Mouse (Mus musculus): ENCODE measurements around the gene Pcbp3. TPM values are rescaled to one million over a fixed set of nuclear protein-coding genes. Genes with fewer than 3 reads are reported as not detected.

The Pcbp3 gene
- polyA plus RNA-seq, 1 experiment from 2014 or later: 19.7 TPM

GRCm38 (mm10) chr10:76846480-76846879 lies 115.2 kb downstream of the Pcbp3 start:
- Histone ChIP-seq H3K9me3 (ENCODE audit: control insufficient read depth, low read length) (no peaks in the 10 kb centered on the region), H3K9ac (ENCODE audit: low read depth, low read length) (no peak overlapping the region), H3K27me3 (ENCODE audit: control insufficient read depth, insufficient read depth, low read length) (no peaks in the 10 kb centered on the region), H3K4me1 (ENCODE audit: control insufficient read depth, insufficient read depth, low read length) (no peaks in the 10 kb centered on the region), H3K27ac (ENCODE audit: low read depth, low read length) (no peak overlapping the region), H3K36me3 (ENCODE audit: control insufficient read depth, insufficient read depth, low read length) (no peaks in the 10 kb centered on the region), H3K4me2 (replicated peaks; ENCODE audit: low read depth, low read length) (no peak overlapping the region), H3K4me3 (ENCODE audit: low read length) (no peak overlapping the region)
- no peak for ATAC-seq (ENCODE audit: low FRiP score, low TSS enrichment)
- WGBS: 84% methylated on average over 5 of the region's 5 CpGs

- no peak overlapping the region for H3K4me3 ChIP-seq (ENCODE audit: low read length)
- H3K4me1 ChIP-seq (ENCODE audit: control insufficient read depth, insufficient read depth, low read length): no peaks in the 10 kb centered on the region
- 80% methylated on average over 4 of the region's 4 CpGs for WGBS
- H3K9ac ChIP-seq (ENCODE audit: low read depth, low read length): no peak overlapping the region
- no peak for ATAC-seq (ENCODE audit: low FRiP score, low TSS enrichment)
- no peaks in the 10 kb centered on the region for H3K36me3 ChIP-seq (ENCODE audit: control insufficient read depth, insufficient read depth, low read length)
- no peak overlapping the region for H3K4me2 ChIP-seq (replicated peaks; ENCODE audit: low read depth, low read length)
- no peaks in the 10 kb centered on the region for H3K27me3 ChIP-seq (ENCODE audit: control insufficient read depth, insufficient read depth, low read length)
- H3K9me3 ChIP-seq (ENCODE audit: control insufficient read depth, low read length): no peaks in the 10 kb centered on the region
- no peak overlapping the region for H3K27ac ChIP-seq (ENCODE audit: low read depth, low read length)
These were observed 116.8 kb downstream of the Pcbp3 start for GRCm38 (mm10) chr10:76844901-76845300.

GRCm38 (mm10) chr10:76844365-76844764 lies 117.3 kb downstream of the Pcbp3 start:
- Histone ChIP-seq H3K4me2 (replicated peaks; ENCODE audit: low read depth, low read length) (no peak overlapping the region), H3K4me3 (ENCODE audit: low read length) (no peak overlapping the region), H3K27ac (ENCODE audit: low read depth, low read length) (no peak overlapping the region), H3K9me3 (ENCODE audit: control insufficient read depth, low read length) (no peaks in the 10 kb centered on the region), H3K9ac (ENCODE audit: low read depth, low read length) (no peak overlapping the region), H3K36me3 (ENCODE audit: control insufficient read depth, insufficient read depth, low read length) (no peaks in the 10 kb centered on the region), H3K4me1 (ENCODE audit: control insufficient read depth, insufficient read depth, low read length) (no peaks in the 10 kb centered on the region), H3K27me3 (ENCODE audit: control insufficient read depth, insufficient read depth, low read length) (no peaks in the 10 kb centered on the region)
- no peak for ATAC-seq (ENCODE audit: low FRiP score, low TSS enrichment)
- 85% methylated on average over 3 of the region's 3 CpGs for WGBS

GRCm38 (mm10) chr10:76842087-76842486 lies 119.6 kb downstream of the Pcbp3 start:
- no peak for ATAC-seq (ENCODE audit: low FRiP score, low TSS enrichment)
- no peaks in the 10 kb centered on the region for H3K36me3 ChIP-seq (ENCODE audit: control insufficient read depth, insufficient read depth, low read length)
- no peak overlapping the region for H3K4me3 ChIP-seq (ENCODE audit: low read length)
- no peaks in the 10 kb centered on the region for H3K27me3 ChIP-seq (ENCODE audit: control insufficient read depth, insufficient read depth, low read length)
- H3K4me1 ChIP-seq (ENCODE audit: control insufficient read depth, insufficient read depth, low read length): no peaks in the 10 kb centered on the region
- H3K27ac ChIP-seq (ENCODE audit: low read depth, low read length): no peak overlapping the region
- 96% methylated on average over 3 of the region's 3 CpGs for WGBS
- H3K9me3 ChIP-seq (ENCODE audit: control insufficient read depth, low read length): no peaks in the 10 kb centered on the region
- no peak overlapping the region for H3K9ac ChIP-seq (ENCODE audit: low read depth, low read length)
- no peak overlapping the region for H3K4me2 ChIP-seq (replicated peaks; ENCODE audit: low read depth, low read length)

GRCm38 (mm10) chr10:76841220-76841619 lies 120.5 kb downstream of the Pcbp3 start:
- ATAC-seq (ENCODE audit: low FRiP score, low TSS enrichment): no peak
- H3K4me1 ChIP-seq (ENCODE audit: control insufficient read depth, insufficient read depth, low read length): no peaks in the 10 kb centered on the region
- no peak overlapping the region for H3K4me3 ChIP-seq (ENCODE audit: low read length)
- no peaks in the 10 kb centered on the region for H3K9me3 ChIP-seq (ENCODE audit: control insufficient read depth, low read length)
- H3K36me3 ChIP-seq (ENCODE audit: control insufficient read depth, insufficient read depth, low read length): no peaks in the 10 kb centered on the region
- no peak overlapping the region for H3K4me2 ChIP-seq (replicated peaks; ENCODE audit: low read depth, low read length)
- 78% methylated on average over 1 of the region's 1 CpGs for WGBS
- H3K9ac ChIP-seq (ENCODE audit: low read depth, low read length): no peak overlapping the region
- H3K27me3 ChIP-seq (ENCODE audit: control insufficient read depth, insufficient read depth, low read length): no peaks in the 10 kb centered on the region
- no peak overlapping the region for H3K27ac ChIP-seq (ENCODE audit: low read depth, low read length)

- Histone ChIP-seq H3K27me3 (ENCODE audit: control insufficient read depth, insufficient read depth, low read length) (no peaks in the 10 kb centered on the region), H3K27ac (ENCODE audit: low read depth, low read length) (0 out of 2 replicates have a peak overlapping the region, but pooled peaks have one; percentile 37), H3K4me3 (ENCODE audit: low read length) (no peak overlapping the region), H3K9me3 (ENCODE audit: control insufficient read depth, low read length) (no peaks in the 10 kb centered on the region), H3K4me1 (ENCODE audit: control insufficient read depth, insufficient read depth, low read length) (no peaks in the 10 kb centered on the region), H3K4me2 (replicated peaks; ENCODE audit: low read depth, low read length) (no peak overlapping the region), H3K36me3 (ENCODE audit: control insufficient read depth, insufficient read depth, low read length) (no peaks in the 10 kb centered on the region), H3K9ac (ENCODE audit: low read depth, low read length) (no peak overlapping the region)
- 62% methylated on average over 5 of the region's 5 CpGs for WGBS
- ATAC-seq (ENCODE audit: low FRiP score, low TSS enrichment): no peak
These were observed 121.1 kb downstream of the Pcbp3 start for GRCm38 (mm10) chr10:76840566-76840965.

- H3K9me3 ChIP-seq (ENCODE audit: control insufficient read depth, low read length): no peaks in the 10 kb centered on the region
- no peak overlapping the region for H3K9ac ChIP-seq (ENCODE audit: low read depth, low read length)
- peak; percentile 73; the same call in 1 of the 2 replicates for ATAC-seq (ENCODE audit: low FRiP score, low TSS enrichment)
- H3K36me3 ChIP-seq (ENCODE audit: control insufficient read depth, insufficient read depth, low read length): no peaks in the 10 kb centered on the region
- no peak overlapping the region for H3K27ac ChIP-seq (ENCODE audit: low read depth, low read length)
- no peak overlapping the region for H3K4me2 ChIP-seq (replicated peaks; ENCODE audit: low read depth, low read length)
- no peak overlapping the region for H3K4me3 ChIP-seq (ENCODE audit: low read length)
- no peaks in the 10 kb centered on the region for H3K27me3 ChIP-seq (ENCODE audit: control insufficient read depth, insufficient read depth, low read length)
- WGBS: 54% methylated on average over 14 of the region's 14 CpGs
- no peaks in the 10 kb centered on the region for H3K4me1 ChIP-seq (ENCODE audit: control insufficient read depth, insufficient read depth, low read length)
These were observed 126.0 kb downstream of the Pcbp3 start for GRCm38 (mm10) chr10:76835497-76836357.

GRCm38 (mm10) chr10:76832841-76833240 lies 128.8 kb downstream of the Pcbp3 start:
- Histone ChIP-seq H3K4me1 (ENCODE audit: control insufficient read depth, insufficient read depth, low read length) (no peaks in the 10 kb centered on the region), H3K9ac (ENCODE audit: low read depth, low read length) (no peak overlapping the region), H3K4me2 (replicated peaks; ENCODE audit: low read depth, low read length) (no peak overlapping the region), H3K36me3 (ENCODE audit: control insufficient read depth, insufficient read depth, low read length) (no peaks in the 10 kb centered on the region), H3K27ac (ENCODE audit: low read depth, low read length) (no peak overlapping the region), H3K27me3 (ENCODE audit: control insufficient read depth, insufficient read depth, low read length) (no peaks in the 10 kb centered on the region), H3K4me3 (ENCODE audit: low read length) (no peak overlapping the region), H3K9me3 (ENCODE audit: control insufficient read depth, low read length) (no peaks in the 10 kb centered on the region)
- ATAC-seq (ENCODE audit: low FRiP score, low TSS enrichment): no peak
- WGBS: 78% methylated on average over 1 of the region's 1 CpGs

GRCm38 (mm10) chr10:76831915-76832314 lies 129.8 kb downstream of the Pcbp3 start:
- no peaks in the 10 kb centered on the region for H3K9me3 ChIP-seq (ENCODE audit: control insufficient read depth, low read length)
- no peak for ATAC-seq (ENCODE audit: low FRiP score, low TSS enrichment)
- H3K27ac ChIP-seq (ENCODE audit: low read depth, low read length): no peak overlapping the region
- no peak overlapping the region for H3K9ac ChIP-seq (ENCODE audit: low read depth, low read length)
- WGBS: 86% methylated on average over 2 of the region's 2 CpGs
- no peak overlapping the region for H3K4me2 ChIP-seq (replicated peaks; ENCODE audit: low read depth, low read length)
- no peaks in the 10 kb centered on the region for H3K27me3 ChIP-seq (ENCODE audit: control insufficient read depth, insufficient read depth, low read length)
- H3K4me1 ChIP-seq (ENCODE audit: control insufficient read depth, insufficient read depth, low read length): no peaks in the 10 kb centered on the region
- no peaks in the 10 kb centered on the region for H3K36me3 ChIP-seq (ENCODE audit: control insufficient read depth, insufficient read depth, low read length)
- no peak overlapping the region for H3K4me3 ChIP-seq (ENCODE audit: low read length)

Data from kidney, embryonic 14.5 days (tissue).